Mouse (Mus musculus): ENCODE data around the gene Shbg. TPM values are rescaled to one million over a fixed set of nuclear protein-coding genes. Genes with fewer than 3 reads are reported as not detected.
A peak's percentile ranks its signal among the peaks of the same experiment; 100 is the strongest.

The Shbg gene
- polyA plus RNA-seq, 1 experiment: 16.4 TPM

GRCm38 (mm10) chr11:69613553-69614256 lies 4.0 kb downstream of the Shbg start:
- H3K4me3 ChIP-seq (ENCODE audit: control insufficient read depth, low read depth, low read length): peak overlapping the region; percentile 42
- no peaks in the 10 kb centered on the region for H3K27me3 ChIP-seq (ENCODE audit: control insufficient read depth, insufficient read depth, low read length)
- H3K4me1 ChIP-seq (ENCODE audit: control insufficient read depth, insufficient read depth, low read length): peaks cover 11% of the 10 kb centered on the region
- peak overlapping the region; percentile 64 for H3K27ac ChIP-seq (ENCODE audit: control insufficient read depth, insufficient read depth, low read depth, low read length)
- H3K36me3 ChIP-seq (ENCODE audit: control insufficient read depth, insufficient read depth, low read length): no peaks in the 10 kb centered on the region
- TF ChIP-seq CTCF (IDR thresholded peaks at IDR 0.05; ENCODE audit: control insufficient read depth, insufficient read depth, insufficient replicate concordance, low read depth, low read length): peak; percentile 76; the same call in 1 of the 2 replicates
- no peak for TF ChIP-seq POLR2A (IDR thresholded peaks at IDR 0.05; ENCODE audit: control insufficient read depth, low read depth, low read length)

- TF ChIP-seq CTCF (IDR thresholded peaks at IDR 0.05; ENCODE audit: control insufficient read depth, insufficient read depth, insufficient replicate concordance, low read depth, low read length) (no peak), POLR2A (IDR thresholded peaks at IDR 0.05; ENCODE audit: control insufficient read depth, low read depth, low read length) (no peak)
- H3K4me1 ChIP-seq (ENCODE audit: control insufficient read depth, insufficient read depth, low read length): peaks cover 13% of the 10 kb centered on the region
- no peaks in the 10 kb centered on the region for H3K27me3 ChIP-seq (ENCODE audit: control insufficient read depth, insufficient read depth, low read length)
- no peak overlapping the region for H3K4me3 ChIP-seq (ENCODE audit: control insufficient read depth, low read depth, low read length)
- H3K27ac ChIP-seq (ENCODE audit: control insufficient read depth, insufficient read depth, low read depth, low read length): no peak overlapping the region
- no peaks in the 10 kb centered on the region for H3K36me3 ChIP-seq (ENCODE audit: control insufficient read depth, insufficient read depth, low read length)
Measured at GRCm38 (mm10) chr11:69610899-69611298, 6.8 kb downstream of the Shbg start.

- H3K27ac ChIP-seq (ENCODE audit: control insufficient read depth, insufficient read depth, low read depth, low read length): no peak overlapping the region
- peaks cover 25% of the 10 kb centered on the region for H3K4me1 ChIP-seq (ENCODE audit: control insufficient read depth, insufficient read depth, low read length)
- TF ChIP-seq CTCF (IDR thresholded peaks at IDR 0.05; ENCODE audit: control insufficient read depth, insufficient read depth, insufficient replicate concordance, low read depth, low read length) (no peak), POLR2A (IDR thresholded peaks at IDR 0.05; ENCODE audit: control insufficient read depth, low read depth, low read length) (no peak)
Measured at GRCm38 (mm10) chr11:69609416-69609815, 8.3 kb downstream of the Shbg start.

GRCm38 (mm10) chr11:69608525-69608924 lies 9.2 kb downstream of the Shbg start:
- TF ChIP-seq POLR2A (IDR thresholded peaks at IDR 0.05; ENCODE audit: control insufficient read depth, low read depth, low read length): no peak
- TF ChIP-seq CTCF (IDR thresholded peaks at IDR 0.05; ENCODE audit: control insufficient read depth, insufficient read depth, insufficient replicate concordance, low read depth, low read length): no peak
- Histone ChIP-seq H3K27me3 (ENCODE audit: control insufficient read depth, insufficient read depth, low read length) (no peaks in the 10 kb centered on the region), H3K4me1 (ENCODE audit: control insufficient read depth, insufficient read depth, low read length) (peaks cover 19% of the 10 kb centered on the region), H3K4me3 (ENCODE audit: control insufficient read depth, low read depth, low read length) (no peak overlapping the region), H3K27ac (ENCODE audit: control insufficient read depth, insufficient read depth, low read depth, low read length) (no peak overlapping the region), H3K36me3 (ENCODE audit: control insufficient read depth, insufficient read depth, low read length) (no peaks in the 10 kb centered on the region)

More at GRCm38 (mm10) chr11:69609416-69609815, 8.3 kb downstream of the Shbg start:
- Histone ChIP-seq H3K27me3 (ENCODE audit: control insufficient read depth, insufficient read depth, low read length) (no peaks in the 10 kb centered on the region), H3K4me3 (ENCODE audit: control insufficient read depth, low read depth, low read length) (no peak overlapping the region), H3K36me3 (ENCODE audit: control insufficient read depth, insufficient read depth, low read length) (no peaks in the 10 kb centered on the region)

GRCm38 (mm10) chr11:69606832-69607231 lies 10.9 kb downstream of the Shbg start:
- TF ChIP-seq POLR2A (IDR thresholded peaks at IDR 0.05; ENCODE audit: control insufficient read depth, low read depth, low read length): no peak
- TF ChIP-seq CTCF (IDR thresholded peaks at IDR 0.05; ENCODE audit: control insufficient read depth, insufficient read depth, insufficient replicate concordance, low read depth, low read length): no peak
- no peak overlapping the region for H3K4me3 ChIP-seq (ENCODE audit: control insufficient read depth, low read depth, low read length)

GRCm38 (mm10) chr11:69606491-69606795 lies 11.3 kb downstream of the Shbg start:
- Histone ChIP-seq H3K27ac (ENCODE audit: control insufficient read depth, insufficient read depth, low read depth, low read length) (no peak overlapping the region), H3K4me3 (ENCODE audit: control insufficient read depth, low read depth, low read length) (no peak overlapping the region), H3K36me3 (ENCODE audit: control insufficient read depth, insufficient read depth, low read length) (no peaks in the 10 kb centered on the region), H3K4me1 (ENCODE audit: control insufficient read depth, insufficient read depth, low read length) (peaks cover 15% of the 10 kb centered on the region), H3K27me3 (ENCODE audit: control insufficient read depth, insufficient read depth, low read length) (no peaks in the 10 kb centered on the region)
- TF ChIP-seq POLR2A (IDR thresholded peaks at IDR 0.05; ENCODE audit: control insufficient read depth, low read depth, low read length): no peak
- no peak for TF ChIP-seq CTCF (IDR thresholded peaks at IDR 0.05; ENCODE audit: control insufficient read depth, insufficient read depth, insufficient replicate concordance, low read depth, low read length)

More at GRCm38 (mm10) chr11:69606832-69607231, 10.9 kb downstream of the Shbg start:
- Histone ChIP-seq H3K36me3 (ENCODE audit: control insufficient read depth, insufficient read depth, low read length) (no peaks in the 10 kb centered on the region), H3K27me3 (ENCODE audit: control insufficient read depth, insufficient read depth, low read length) (no peaks in the 10 kb centered on the region), H3K4me1 (ENCODE audit: control insufficient read depth, insufficient read depth, low read length) (peaks cover 15% of the 10 kb centered on the region), H3K27ac (ENCODE audit: control insufficient read depth, insufficient read depth, low read depth, low read length) (no peak overlapping the region)

- no peaks in the 10 kb centered on the region for H3K36me3 ChIP-seq (ENCODE audit: control insufficient read depth, insufficient read depth, low read length)
- peak within 1 kb of the TSS; percentile 54 for H3K27ac ChIP-seq (ENCODE audit: control insufficient read depth, insufficient read depth, low read depth, low read length)
- peak within 1 kb of the TSS; percentile 77 for H3K4me3 ChIP-seq (ENCODE audit: control insufficient read depth, low read depth, low read length)
- peaks cover 15% of the 10 kb centered on the region for H3K4me1 ChIP-seq (ENCODE audit: control insufficient read depth, insufficient read depth, low read length)
- H3K27me3 ChIP-seq (ENCODE audit: control insufficient read depth, insufficient read depth, low read length): no peaks in the 10 kb centered on the region
- TF ChIP-seq CTCF (IDR thresholded peaks at IDR 0.05; ENCODE audit: control insufficient read depth, insufficient read depth, insufficient replicate concordance, low read depth, low read length) (no peak), POLR2A (IDR thresholded peaks at IDR 0.05; ENCODE audit: control insufficient read depth, low read depth, low read length) (peak; percentile 79)
Measured at GRCm38 (mm10) chr11:69605726-69606490, 11.8 kb downstream of the Shbg start, which contains the start of gene Atp1b2. Gene Atp1b2 (minus strand): TSS chr11:69605942.
